Mouse (Mus musculus): ENCODE measurements around the gene Haus6.

DNA sequence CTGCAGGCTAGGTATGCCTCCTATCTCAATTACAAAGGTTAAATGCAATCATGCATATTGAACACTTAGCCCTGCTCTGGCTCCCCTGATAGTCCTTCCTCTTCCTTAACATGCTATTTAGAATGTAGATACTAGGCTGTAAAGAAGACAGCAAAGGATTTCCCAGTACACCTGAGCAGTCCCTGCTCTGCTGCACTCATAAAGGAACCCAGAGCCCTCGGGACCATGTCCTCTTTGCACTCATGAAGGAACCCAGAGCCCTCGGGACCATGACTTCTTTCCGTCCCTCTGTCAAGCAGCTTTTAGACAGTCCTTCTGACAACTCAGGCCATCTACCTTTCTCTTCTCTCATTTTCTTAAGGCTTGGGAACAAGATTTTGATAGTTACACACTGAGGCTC, 31.3 kb downstream of the Haus6 start:
- no peak for TF ChIP-seq CTCF (IDR thresholded peaks at IDR 0.05; ENCODE audit: borderline replicate concordance, control insufficient read depth, extremely low read depth, insufficient read depth, low read length, poor library complexity)
- TF ChIP-seq POLR2A (IDR thresholded peaks at IDR 0.05; ENCODE audit: control insufficient read depth, extremely low read depth, insufficient read depth, low read length, poor library complexity): no peak
